Mouse (Mus musculus) G1E (cell line): ENCODE results near the gene Npas3.

ENCODE experiments used
- CTCF ChIP-seq: IDR thresholded peaks from 2 replicates; pipeline ENCODE4 v1.5.1; 2012; ENCODE audit warnings: low read depth, low read length, inconsistent platforms, mixed read lengths
- GATA1 ChIP-seq: IDR thresholded peaks from 2 replicates; pipeline ENCODE4 v1.6.1; 2012; ENCODE audit warnings: borderline replicate concordance, low read length, inconsistent platforms, mixed read lengths
- GATA2 ChIP-seq: IDR thresholded peaks from 2 replicates; pipeline ENCODE4 v1.6.1; 2012; ENCODE audit warnings: low read depth, low read length, inconsistent platforms, borderline replicate concordance
- POLR2AphosphoS5 ChIP-seq: IDR thresholded peaks from 2 replicates; pipeline ENCODE4 v1.6.1; 2012; ENCODE audit warnings: low read depth, low read length, inconsistent platforms; ENCODE audit not compliant: insufficient replicate concordance

DNA sequence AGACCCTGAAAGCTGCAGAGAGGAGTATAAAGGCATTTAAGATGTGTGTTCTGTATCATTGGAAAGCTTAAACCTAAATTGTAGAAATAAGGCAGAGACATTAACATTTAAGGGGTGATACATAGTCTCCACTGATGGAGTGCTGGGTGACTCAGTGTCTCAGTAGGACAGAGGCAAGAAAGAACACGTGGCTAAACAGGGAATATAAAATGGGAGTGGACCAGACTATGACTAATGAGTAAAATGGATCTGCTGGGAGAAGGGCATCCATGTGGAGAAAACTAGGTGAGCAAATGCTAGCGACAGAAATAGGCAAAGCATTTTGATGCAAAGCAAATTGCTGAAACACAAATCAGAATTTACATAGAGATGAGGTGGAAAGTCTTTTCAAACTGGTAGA is 617.2 kb downstream of the Npas3 start:
- TF ChIP-seq CTCF (no peak), GATA2 (no peak), GATA1 (no peak), POLR2AphosphoS5 (no peak)
